Mouse (Mus musculus): Measurements from ENCODE around the gene Bmp10.

DNA sequence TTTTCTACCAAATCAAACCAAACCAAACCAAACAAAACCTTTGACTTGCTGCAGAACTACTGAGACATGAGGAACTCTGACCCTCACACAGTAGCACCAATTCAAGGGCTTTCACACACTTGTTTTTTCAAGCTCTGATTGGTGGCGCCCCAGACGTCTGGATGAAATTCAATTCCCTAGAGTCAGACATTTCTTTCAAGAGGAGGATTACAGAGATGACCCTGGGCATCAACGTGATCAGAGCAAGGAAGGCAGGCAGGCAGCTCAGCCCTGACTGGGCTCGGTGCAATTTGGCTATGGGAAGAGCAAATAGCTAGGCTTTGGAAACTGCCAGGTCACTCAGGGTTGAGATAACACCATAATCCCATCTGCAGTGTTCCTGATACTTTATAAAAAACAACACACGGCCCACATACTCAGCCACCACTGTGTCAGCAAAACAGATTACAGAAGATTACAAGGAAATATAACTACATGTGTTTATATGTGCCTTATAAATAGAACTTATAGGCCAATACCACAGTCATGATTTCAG is 39.3 kb upstream of the Bmp10 start:
- TF ChIP-seq GATA1 (IDR thresholded peaks at IDR 0.05; ENCODE audit: low read length) (no peak), TAL1 (IDR thresholded peaks at IDR 0.05; ENCODE audit: low read length) (no peak)

Measured in erythroblast, embryonic 14.5 days (primary cell).